Mouse (Mus musculus) ES-CJ7 (cell line): Measurements from ENCODE around the gene Cetn3.

Experiments
- DNase-seq: peaks from one replicate; pipeline ENCODE4 v3.0.0; 2011; ENCODE audit warnings: low read depth, low spot score

The Cetn3 gene

DNA sequence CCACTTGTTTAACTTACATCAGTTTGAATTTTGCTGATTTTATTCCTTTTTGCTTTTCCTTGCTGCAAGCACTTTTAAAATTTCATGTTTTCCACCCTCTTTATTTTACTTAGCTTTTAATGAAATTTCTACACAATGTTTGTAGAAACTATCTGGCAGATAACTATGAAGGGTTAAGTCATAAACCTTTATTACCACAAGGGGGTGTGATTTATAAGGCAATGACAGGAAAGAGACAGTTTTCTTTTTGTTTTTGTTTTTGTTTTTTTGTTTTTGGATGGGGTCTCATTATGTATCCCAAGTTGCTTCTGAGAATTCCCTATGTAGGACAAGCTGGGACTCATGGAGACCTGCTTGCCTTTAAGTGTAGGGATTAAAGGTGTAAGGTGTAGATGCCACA is 39.9 kb downstream of the Cetn3 start:
- DNase-seq: no peak

DNA sequence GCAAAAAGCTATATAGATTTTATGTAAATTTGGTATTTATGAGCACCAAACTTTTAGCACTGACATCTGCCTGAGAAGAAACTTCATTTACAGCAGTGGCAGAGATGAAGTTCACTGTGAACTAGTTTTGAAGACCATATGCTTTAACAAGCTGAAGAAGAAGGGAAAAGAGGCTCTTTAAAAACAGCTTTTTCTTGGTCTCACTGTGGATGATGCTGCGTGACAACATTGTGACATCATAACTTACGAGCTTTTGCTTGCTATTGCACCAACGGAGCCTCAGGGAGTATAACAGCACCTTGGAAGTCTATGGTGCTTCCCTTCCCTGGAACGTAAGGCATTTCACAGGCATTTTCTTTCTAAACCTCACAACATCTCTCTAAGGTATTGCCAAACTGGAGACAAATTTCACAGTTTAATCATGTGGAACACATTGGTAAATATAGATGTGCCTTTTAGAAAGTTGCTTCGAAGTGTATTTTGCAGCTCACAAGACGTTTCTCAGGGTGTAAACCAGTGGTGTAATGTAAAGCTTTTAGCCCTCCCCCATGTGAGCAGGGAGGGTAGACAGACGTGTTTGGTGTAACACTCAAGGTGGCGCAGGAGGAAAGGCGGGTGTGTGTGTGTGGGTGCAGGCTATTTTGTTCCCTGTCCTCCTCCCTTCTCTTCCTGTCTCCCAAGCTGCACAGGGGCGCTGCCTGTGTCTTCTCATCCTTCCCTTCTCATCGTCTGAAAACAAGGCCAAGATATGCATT is 41.9 kb downstream of the Cetn3 start:
- DNase-seq: no peak

DNA sequence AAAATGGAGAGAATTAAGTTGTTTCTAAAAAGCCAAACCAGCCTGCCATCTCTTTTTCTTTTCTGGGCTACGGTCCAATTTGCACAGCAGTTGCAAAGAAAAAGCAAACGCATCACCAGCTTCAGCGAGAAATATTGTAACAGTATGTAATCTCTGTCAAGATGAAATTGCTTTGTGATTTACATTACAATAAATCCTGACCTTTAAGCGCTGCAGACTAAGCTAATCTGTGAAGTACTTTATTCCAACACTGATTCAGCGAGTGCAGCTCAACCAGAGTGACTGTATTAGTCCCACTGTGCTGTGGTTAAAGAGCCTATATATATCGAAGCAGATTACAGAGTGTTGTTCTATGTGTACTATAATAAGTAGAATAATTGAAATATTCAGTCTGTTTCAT is 45.6 kb downstream of the Cetn3 start:
- no peak for DNase-seq

DNA sequence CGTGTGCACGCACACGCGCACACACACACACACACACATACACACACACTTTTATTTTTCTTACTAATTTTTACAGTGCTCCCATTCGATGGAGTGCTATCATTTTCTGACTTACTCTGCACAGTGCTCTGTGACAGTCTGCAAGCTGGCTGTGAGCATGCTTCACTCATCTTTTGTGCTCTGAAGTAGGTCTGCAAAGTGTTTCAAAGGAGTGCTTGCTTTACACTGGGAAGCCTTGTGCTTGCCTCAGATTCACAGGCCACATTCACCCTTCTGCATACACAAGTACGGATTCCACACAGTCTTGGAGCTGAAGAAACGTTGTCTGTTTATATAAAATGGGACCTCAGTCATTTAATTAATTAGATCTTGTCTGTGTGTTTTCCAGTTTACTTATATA is 49.0 kb downstream of the Cetn3 start:
- no peak for DNase-seq

DNA sequence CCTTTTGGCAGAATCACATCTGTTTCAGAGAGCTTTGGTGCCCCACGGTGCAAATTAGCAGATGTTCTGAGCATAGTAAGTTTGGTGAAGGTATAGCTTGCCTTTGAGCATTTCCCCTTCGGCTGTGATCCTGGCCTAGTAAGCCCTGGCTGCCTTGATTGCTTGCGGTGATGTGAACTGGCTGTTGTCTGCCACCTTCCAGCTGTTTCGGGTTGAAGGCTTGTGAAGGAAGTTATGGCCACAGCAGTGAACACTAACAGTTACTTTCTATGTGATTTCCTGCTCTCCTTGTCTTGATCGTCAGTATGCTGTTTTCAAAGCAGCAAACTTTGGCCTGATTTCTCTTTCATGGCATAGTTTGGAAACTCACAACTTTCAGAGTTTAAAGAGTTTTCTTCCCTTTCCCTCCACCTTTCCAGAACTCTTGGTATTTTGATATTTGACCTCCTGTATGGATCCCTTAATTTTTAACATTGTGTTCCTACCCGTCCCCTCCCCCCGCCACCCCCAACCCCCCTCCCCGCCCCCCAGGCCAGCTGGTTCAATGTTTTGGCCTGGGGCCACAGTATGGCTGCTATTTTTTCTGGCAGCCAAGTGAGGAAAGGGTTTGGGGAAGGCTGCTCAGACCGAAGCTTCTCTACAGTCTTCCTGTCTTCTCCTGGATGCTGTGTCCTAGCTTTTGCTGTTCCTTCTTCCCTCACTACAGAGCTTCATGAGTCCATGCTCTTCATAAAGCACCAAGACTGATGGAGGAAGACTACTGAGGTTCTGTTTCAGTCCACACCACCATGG is 53.7 kb downstream of the Cetn3 start:
- no peak for DNase-seq

DNA sequence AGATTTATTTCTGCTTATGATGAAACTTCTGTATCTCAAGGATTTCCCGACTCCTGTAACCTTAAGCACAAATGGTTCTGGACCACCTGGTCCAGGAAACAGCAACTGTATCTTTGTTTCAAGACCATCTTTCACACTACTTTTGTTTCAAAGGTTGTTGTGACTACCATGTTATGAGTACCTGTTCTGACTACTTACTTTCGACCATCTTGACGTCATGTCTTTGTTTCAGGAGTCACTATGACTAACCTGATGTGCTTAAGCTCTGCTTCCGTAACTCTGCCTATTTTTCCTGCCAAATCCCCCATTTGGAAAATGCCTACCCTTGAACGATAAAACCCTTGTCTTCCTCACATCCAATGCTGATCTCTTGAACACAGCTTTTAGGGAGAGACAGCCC is 55.1 kb downstream of the Cetn3 start:
- DNase-seq: no peak

DNA sequence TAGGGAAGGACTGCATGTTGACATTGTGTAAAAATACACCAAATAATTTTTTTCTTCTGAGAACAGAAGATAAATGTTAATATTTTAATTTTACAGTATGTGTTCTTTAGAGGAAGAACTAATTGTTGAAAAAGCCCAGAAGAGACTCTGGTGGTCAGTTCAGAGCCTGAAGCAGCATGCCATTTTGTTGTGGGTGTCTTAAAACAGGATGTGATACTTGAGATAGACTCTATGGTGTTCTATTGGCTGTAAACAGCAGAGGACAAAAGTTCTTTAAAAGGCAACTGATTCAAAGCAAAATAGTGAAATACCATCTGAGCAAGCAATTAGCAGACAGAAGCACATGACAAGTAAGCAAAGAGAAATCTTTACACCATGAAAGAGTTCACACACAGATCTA is 56.1 kb downstream of the Cetn3 start:
- DNase-seq: no peak

DNA sequence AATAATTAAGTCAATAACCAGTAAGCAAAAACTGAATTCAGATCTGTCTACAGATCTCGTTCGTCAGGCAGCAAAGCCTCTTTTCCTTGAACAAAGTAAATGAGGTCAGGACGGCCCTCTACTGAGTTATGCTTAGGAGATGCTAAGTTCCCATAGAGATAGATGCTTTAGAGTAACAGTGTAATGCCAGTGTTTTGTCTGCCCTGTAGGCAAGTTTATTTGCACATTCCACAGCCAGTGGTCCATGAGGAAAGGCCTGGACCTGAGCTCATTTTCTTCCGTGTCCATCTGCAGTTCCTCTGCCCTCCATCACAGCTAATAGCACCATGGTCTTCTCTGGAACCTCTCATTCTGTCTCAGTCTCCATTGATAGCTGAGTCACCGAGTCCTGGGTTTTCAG is 57.4 kb downstream of the Cetn3 start:
- no peak for DNase-seq

DNA sequence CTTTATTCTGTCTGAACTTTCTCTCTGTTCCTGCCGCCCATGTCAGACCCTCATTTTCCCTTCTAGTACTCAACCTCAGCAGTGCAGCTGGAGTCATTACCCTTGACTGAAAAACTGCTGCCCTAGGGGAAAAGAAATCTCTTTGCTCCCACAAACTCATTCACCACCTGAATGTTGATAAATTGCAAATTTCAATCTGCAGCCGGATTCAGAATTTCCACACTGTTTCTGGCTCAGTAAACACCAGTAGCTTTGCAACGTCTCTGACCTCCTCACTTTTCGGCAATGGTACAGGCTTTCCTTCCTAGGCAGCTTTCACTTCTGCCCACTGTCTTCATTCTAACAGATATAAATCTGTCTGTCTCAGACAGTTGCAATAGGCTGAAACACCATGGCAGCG is 57.8 kb downstream of the Cetn3 start:
- no peak for DNase-seq

DNA sequence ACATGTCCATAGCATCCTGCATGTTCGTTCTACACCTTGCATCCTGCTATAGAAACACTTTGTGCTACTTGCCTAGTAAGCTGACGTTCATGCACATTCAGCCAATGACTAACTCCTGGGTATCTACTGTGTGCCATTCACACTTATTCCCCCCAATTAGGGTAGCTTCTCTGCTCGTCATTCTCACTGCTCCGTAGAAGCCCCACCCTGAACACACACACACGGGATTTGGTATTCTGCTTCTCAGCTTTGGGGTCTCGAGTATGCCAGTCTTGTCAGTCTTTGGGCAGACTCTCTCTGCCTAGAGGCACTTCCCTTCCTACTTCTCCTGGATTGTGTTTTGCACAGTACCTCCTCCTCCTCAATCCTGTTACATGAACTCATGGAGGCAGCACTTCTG is 59.4 kb downstream of the Cetn3 start:
- DNase-seq: no peak
